Mouse (Mus musculus): ENCODE data around the gene Fam43a. TPM values are rescaled to one million over a fixed set of nuclear protein-coding genes. Genes with fewer than 3 reads are reported as not detected.

Gene Fam43a
- polyA plus RNA-seq, 1 experiment from 2014 or later: 13.0 TPM

GRCm38 (mm10) chr16:30560601-30561000, 38.9 kb upstream of the Fam43a start:
- 86% methylated on average over 4 of the region's 4 CpGs for WGBS
- no peak for ATAC-seq (ENCODE audit: insufficient read depth)

GRCm38 (mm10) chr16:30565631-30566030, 33.9 kb upstream of the Fam43a start:
- no peaks in the 10 kb centered on the region for H3K4me1 ChIP-seq (ENCODE audit: insufficient read depth)
- H3K9me3 ChIP-seq (ENCODE audit: low read depth, low read length): no peaks in the 10 kb centered on the region
- no peak overlapping the region for H3K27ac ChIP-seq (ENCODE audit: low read depth)
- no peak for TF ChIP-seq CTCF (IDR thresholded peaks at IDR 0.05; ENCODE audit: low read depth)
- no peak overlapping the region for H3K4me3 ChIP-seq (ENCODE audit: low read depth, low read length)
- no peak overlapping the region for H3K9ac ChIP-seq
- DNase-seq (no peak), ATAC-seq (ENCODE audit: insufficient read depth) (no peak)
- H3K4me2 ChIP-seq: no peak overlapping the region
- peaks cover 94% of the 10 kb centered on the region for H3K36me3 ChIP-seq (ENCODE audit: insufficient read depth)
- WGBS: 85% methylated on average over 6 of the region's 6 CpGs
- H3K27me3 ChIP-seq (ENCODE audit: insufficient read depth, low read length): no peaks in the 10 kb centered on the region

More at GRCm38 (mm10) chr16:30560601-30561000, 38.9 kb upstream of the Fam43a start:
- Histone ChIP-seq H3K9ac (no peak overlapping the region), H3K4me2 (no peak overlapping the region), H3K27ac (ENCODE audit: low read depth) (no peak overlapping the region), H3K4me3 (ENCODE audit: low read depth, low read length) (no peak overlapping the region), H3K4me1 (ENCODE audit: insufficient read depth) (no peaks in the 10 kb centered on the region), H3K27me3 (ENCODE audit: insufficient read depth, low read length) (no peaks in the 10 kb centered on the region), H3K36me3 (ENCODE audit: insufficient read depth) (peaks cover 83% of the 10 kb centered on the region), H3K9me3 (ENCODE audit: low read depth, low read length) (no peaks in the 10 kb centered on the region; the same call in 1 of the 2 replicates)
- no peak for DNase-seq
- no peak for TF ChIP-seq CTCF (IDR thresholded peaks at IDR 0.05; ENCODE audit: low read depth)

- no peak for DNase-seq
- no peak for ATAC-seq (ENCODE audit: insufficient read depth)
- peaks cover 93% of the 10 kb centered on the region for H3K36me3 ChIP-seq (ENCODE audit: insufficient read depth)
- no peaks in the 10 kb centered on the region for H3K9me3 ChIP-seq (ENCODE audit: low read depth, low read length)
- H3K4me2 ChIP-seq: no peak overlapping the region
- no peaks in the 10 kb centered on the region for H3K4me1 ChIP-seq (ENCODE audit: insufficient read depth)
- no peak overlapping the region for H3K9ac ChIP-seq
- WGBS: 87% methylated on average over 4 of the region's 4 CpGs
- no peak for TF ChIP-seq CTCF (IDR thresholded peaks at IDR 0.05; ENCODE audit: low read depth)
- no peak overlapping the region for H3K4me3 ChIP-seq (ENCODE audit: low read depth, low read length)
- no peaks in the 10 kb centered on the region for H3K27me3 ChIP-seq (ENCODE audit: insufficient read depth, low read length)
- H3K27ac ChIP-seq (ENCODE audit: low read depth): no peak overlapping the region
These were observed 29.4 kb upstream of the Fam43a start for GRCm38 (mm10) chr16:30570173-30570572.

- DNase-seq (no peak), ATAC-seq (ENCODE audit: insufficient read depth) (no peak)
- Histone ChIP-seq H3K9me3 (ENCODE audit: low read depth, low read length) (no peaks in the 10 kb centered on the region), H3K4me2 (no peak overlapping the region), H3K4me1 (ENCODE audit: insufficient read depth) (no peaks in the 10 kb centered on the region), H3K9ac (no peak overlapping the region), H3K36me3 (ENCODE audit: insufficient read depth) (peaks cover 98% of the 10 kb centered on the region), H3K27me3 (ENCODE audit: insufficient read depth, low read length) (no peaks in the 10 kb centered on the region), H3K4me3 (ENCODE audit: low read depth, low read length) (no peak overlapping the region), H3K27ac (ENCODE audit: low read depth) (no peak overlapping the region)
- no peak for TF ChIP-seq CTCF (IDR thresholded peaks at IDR 0.05; ENCODE audit: low read depth)
- 91% methylated on average over 5 of the region's 5 CpGs for WGBS
These were observed 28.1 kb upstream of the Fam43a start for GRCm38 (mm10) chr16:30571378-30571777.

- ATAC-seq (ENCODE audit: insufficient read depth): no peak
- peaks cover 97% of the 10 kb centered on the region for H3K36me3 ChIP-seq (ENCODE audit: insufficient read depth)
- no peak overlapping the region for H3K9ac ChIP-seq
- H3K9me3 ChIP-seq (ENCODE audit: low read depth, low read length): no peaks in the 10 kb centered on the region
- DNase-seq: no peak
- no peak overlapping the region for H3K4me3 ChIP-seq (ENCODE audit: low read depth, low read length)
- no peak overlapping the region for H3K27ac ChIP-seq (ENCODE audit: low read depth)
- no peak overlapping the region for H3K4me2 ChIP-seq
- TF ChIP-seq CTCF (IDR thresholded peaks at IDR 0.05; ENCODE audit: low read depth): no peak
- 57% methylated on average over 4 of the region's 4 CpGs for WGBS
- H3K27me3 ChIP-seq (ENCODE audit: insufficient read depth, low read length): no peaks in the 10 kb centered on the region
- no peaks in the 10 kb centered on the region for H3K4me1 ChIP-seq (ENCODE audit: insufficient read depth)
These were observed 27.3 kb upstream of the Fam43a start for GRCm38 (mm10) chr16:30572239-30572638.

- H3K9ac ChIP-seq: no peak overlapping the region
- ATAC-seq (ENCODE audit: insufficient read depth): no peak
- H3K4me1 ChIP-seq (ENCODE audit: insufficient read depth): no peaks in the 10 kb centered on the region
- WGBS: 80% methylated on average over 7 of the region's 7 CpGs
- H3K4me2 ChIP-seq: no peak overlapping the region
- peaks cover 96% of the 10 kb centered on the region for H3K36me3 ChIP-seq (ENCODE audit: insufficient read depth)
- H3K9me3 ChIP-seq (ENCODE audit: low read depth, low read length): no peaks in the 10 kb centered on the region
- DNase-seq: no peak
- H3K27me3 ChIP-seq (ENCODE audit: insufficient read depth, low read length): no peaks in the 10 kb centered on the region
- no peak overlapping the region for H3K27ac ChIP-seq (ENCODE audit: low read depth)
- TF ChIP-seq CTCF (IDR thresholded peaks at IDR 0.05; ENCODE audit: low read depth): no peak
- H3K4me3 ChIP-seq (ENCODE audit: low read depth, low read length): no peak overlapping the region
These were observed 23.7 kb upstream of the Fam43a start for GRCm38 (mm10) chr16:30575815-30576214.

- TF ChIP-seq CTCF (IDR thresholded peaks at IDR 0.05; ENCODE audit: low read depth): no peak
- H3K4me2 ChIP-seq: no peak overlapping the region
- peaks cover 96% of the 10 kb centered on the region for H3K36me3 ChIP-seq (ENCODE audit: insufficient read depth)
- DNase-seq (no peak), ATAC-seq (ENCODE audit: insufficient read depth) (no peak)
- no peak overlapping the region for H3K9ac ChIP-seq
- H3K27ac ChIP-seq (ENCODE audit: low read depth): no peak overlapping the region
- H3K27me3 ChIP-seq (ENCODE audit: insufficient read depth, low read length): no peaks in the 10 kb centered on the region
- H3K4me1 ChIP-seq (ENCODE audit: insufficient read depth): no peaks in the 10 kb centered on the region
- no peak overlapping the region for H3K4me3 ChIP-seq (ENCODE audit: low read depth, low read length)
- WGBS: 85% methylated on average over 1 of the region's 1 CpGs
- H3K9me3 ChIP-seq (ENCODE audit: low read depth, low read length): no peaks in the 10 kb centered on the region
These were observed 23.1 kb upstream of the Fam43a start for GRCm38 (mm10) chr16:30576392-30576791.

- H3K4me1 ChIP-seq (ENCODE audit: insufficient read depth): no peaks in the 10 kb centered on the region
- no peak for TF ChIP-seq CTCF (IDR thresholded peaks at IDR 0.05; ENCODE audit: low read depth)
- H3K9me3 ChIP-seq (ENCODE audit: low read depth, low read length): no peaks in the 10 kb centered on the region
- no peak for ATAC-seq (ENCODE audit: insufficient read depth)
- peaks cover 91% of the 10 kb centered on the region for H3K36me3 ChIP-seq (ENCODE audit: insufficient read depth)
- H3K4me2 ChIP-seq: no peak overlapping the region
- no peak overlapping the region for H3K4me3 ChIP-seq (ENCODE audit: low read depth, low read length)
- H3K27me3 ChIP-seq (ENCODE audit: insufficient read depth, low read length): no peaks in the 10 kb centered on the region
- no peak for DNase-seq
- no peak overlapping the region for H3K27ac ChIP-seq (ENCODE audit: low read depth)
- WGBS: 90% methylated on average over 5 of the region's 5 CpGs
- no peak overlapping the region for H3K9ac ChIP-seq
These were observed 18.8 kb upstream of the Fam43a start for GRCm38 (mm10) chr16:30580765-30581164.
